Mouse (Mus musculus) layer of hippocampus, adult 8-10 months (tissue): Measurements from ENCODE around the gene 1110004F10Rik. TPM values are rescaled to one million over a fixed set of nuclear protein-coding genes. Genes with fewer than 3 reads are reported as not detected.
A peak's percentile ranks its signal among the peaks of the same experiment; 100 is the strongest.
"Not testable (repeated sequence)": the region's sequence is repeated elsewhere in the genome, so short reads cannot be mapped to it uniquely, and the experiment has no call there.

Source experiments
- DNase-seq, 2 experiments: peaks; one replicate each; pipeline ENCODE4 v3.0.0; 2022; ENCODE audit warnings: low spot score in 2 of 2
- total RNA-seq, 4 experiments: library from RNA; stranded (reverse); gene quantifications; 2 replicates each; pipeline ENCODE4 v1.2.4; 2022

The 1110004F10Rik gene
- total RNA-seq = 100 to 1,000 TPM in 3 of 4 experiments, 10 to 100 TPM in 1; 85.8 to 111 (median 104) TPM

GRCm38 (mm10) chr7:116039196-116039537 lies at the start of gene 1110004F10Rik:
TSS of gene 1110004F10Rik (plus strand) at chr7:116039397.
- DNase-seq = peak in 1 of 2 experiments; percentile 3

GRCm38 (mm10) chr7:116002726-116003125 lies 36.5 kb upstream of the 1110004F10Rik start:
- DNase-seq = no peak

- DNase-seq = no peak
Measured at GRCm38 (mm10) chr7:116029991-116030390, 9.2 kb upstream of the 1110004F10Rik start.

GRCm38 (mm10) chr7:116030597-116031387 lies 8.4 kb upstream of the 1110004F10Rik start:
- DNase-seq = no peak

GRCm38 (mm10) chr7:116031388-116031717 lies 7.8 kb upstream of the 1110004F10Rik start:
- peak in 1 of 2 experiments; percentile 5 for DNase-seq

GRCm38 (mm10) chr7:116031718-116032595 lies 7.2 kb upstream of the 1110004F10Rik start:
- peak; percentile 8 to 16 for DNase-seq

- DNase-seq = peak; percentile 25 to 75
Measured at GRCm38 (mm10) chr7:116032596-116033307, 6.4 kb upstream of the 1110004F10Rik start.

- DNase-seq = peak; percentile 17 to 38
Measured at GRCm38 (mm10) chr7:116033371-116034241, 5.6 kb upstream of the 1110004F10Rik start.

- peak; percentile 18 to 28 for DNase-seq
Measured at GRCm38 (mm10) chr7:116034282-116034758, 4.9 kb upstream of the 1110004F10Rik start.

GRCm38 (mm10) chr7:116035504-116035903 lies 3.7 kb upstream of the 1110004F10Rik start:
- no peak for DNase-seq

GRCm38 (mm10) chr7:116036591-116037555 lies 2.3 kb upstream of the 1110004F10Rik start:
- no peak for DNase-seq

GRCm38 (mm10) chr7:116038024-116038423 lies 1.2 kb upstream of the 1110004F10Rik start:
- no peak for DNase-seq

- peak in 1 of 2 experiments; percentile 4 for DNase-seq
Measured at GRCm38 (mm10) chr7:116038511-116038910, 686 bp upstream of the 1110004F10Rik start, which contains the start of gene Sox6. TSS of gene Sox6 (minus strand) at chr7:116038796.

GRCm38 (mm10) chr7:116039538-116040466 lies 605 bp downstream of the 1110004F10Rik start:
- peak; percentile 70 to 89 for DNase-seq

GRCm38 (mm10) chr7:116040470-116041019 lies 1.3 kb downstream of the 1110004F10Rik start:
- no peak for DNase-seq

GRCm38 (mm10) chr7:116060739-116061138 lies 21.5 kb downstream of the 1110004F10Rik start:
- no peak for DNase-seq

- DNase-seq = not testable (repeated sequence)
Measured at GRCm38 (mm10) chr7:116084366-116084765, 45.2 kb downstream of the 1110004F10Rik start, which contains the start of gene Gm4353. TSS of gene Gm4353 (minus strand) at chr7:116084635.
